Mouse (Mus musculus): Measurements from ENCODE around the gene Atp6v0e2. TPM values are rescaled to one million over a fixed set of nuclear protein-coding genes. Genes with fewer than 3 reads are reported as not detected.

The Atp6v0e2 gene
- total and polyA plus RNA-seq, 3 experiments = not detected

GRCm38 (mm10) chr6:48565693-48566310, 28.4 kb downstream of the Atp6v0e2 start:
- Histone ChIP-seq H3K4me3 (ENCODE audit: control insufficient read depth in 1 of 2, insufficient read depth in 1 of 2, low read depth in 2 of 2, low read length in 2 of 2) (no peak overlapping the region), H3K9ac (ENCODE audit: control insufficient read depth, low read depth, low read length, poor library complexity, severe bottlenecking) (no peak overlapping the region), H3K36me3 (ENCODE audit: control insufficient read depth in 1 of 2, insufficient read depth in 2 of 2, low read length in 2 of 2) (no peaks in the 10 kb centered on the region), H3K4me1 (ENCODE audit: control insufficient read depth in 1 of 2, insufficient read depth in 2 of 2, low read length in 2 of 2) (no peaks in the 10 kb centered on the region), H3K27me3 (ENCODE audit: control insufficient read depth in 1 of 2, insufficient read depth in 2 of 2, low read length in 2 of 2) (no peaks in the 10 kb centered on the region), H3K27ac (ENCODE audit: control insufficient read depth, low read depth, low read length) (no peak overlapping the region), H3K79me2 (ENCODE audit: control insufficient read depth, insufficient read depth, low read length, poor library complexity) (no peaks in the 10 kb centered on the region), H3K9me3 (replicated peaks; ENCODE audit: insufficient read depth, low read length) (no peaks in the 10 kb centered on the region)
- DNase-seq (ENCODE audit: low read depth, low spot score) = no peak
- TF ChIP-seq TAL1 (IDR thresholded peaks at IDR 0.05; ENCODE audit: low read length) = no peak
- TF ChIP-seq POLR2AphosphoS2 (IDR thresholded peaks at IDR 0.05; ENCODE audit: low read length) = no peak

- no peaks in the 10 kb centered on the region for H3K27me3 ChIP-seq (ENCODE audit: control insufficient read depth in 1 of 2, insufficient read depth in 2 of 2, low read length in 2 of 2)
- no peaks in the 10 kb centered on the region for H3K79me2 ChIP-seq (ENCODE audit: control insufficient read depth, insufficient read depth, low read length, poor library complexity)
- no peaks in the 10 kb centered on the region for H3K4me1 ChIP-seq (ENCODE audit: control insufficient read depth in 1 of 2, insufficient read depth in 2 of 2, low read length in 2 of 2)
- H3K4me3 ChIP-seq (ENCODE audit: control insufficient read depth in 1 of 2, insufficient read depth in 1 of 2, low read depth in 2 of 2, low read length in 2 of 2) = no peak overlapping the region
- no peak for TF ChIP-seq CHD2 (IDR thresholded peaks at IDR 0.05; ENCODE audit: low read length)
- TF ChIP-seq NRF1 (IDR thresholded peaks at IDR 0.05; ENCODE audit: insufficient read depth, low read depth, low read length, poor library complexity, severe bottlenecking) = no peak
- no peak for TF ChIP-seq ZKSCAN1 (IDR thresholded peaks at IDR 0.05; ENCODE audit: low read depth, low read length)
- TF ChIP-seq UBTF (IDR thresholded peaks at IDR 0.05; ENCODE audit: borderline replicate concordance, insufficient read depth, low read depth, low read length) = no peak
- TF ChIP-seq ZMIZ1 (IDR thresholded peaks at IDR 0.05; ENCODE audit: low read depth, low read length) = no peak
- TF ChIP-seq ELF1 (IDR thresholded peaks at IDR 0.05; ENCODE audit: low read depth, low read length) = no peak
- no peak for TF ChIP-seq MYC (IDR thresholded peaks at IDR 0.05; ENCODE audit: low read depth, low read length)
- TF ChIP-seq POLR2A (IDR thresholded peaks at IDR 0.05; ENCODE audit: control insufficient read depth in 1 of 2, insufficient read depth in 1 of 2, low read depth in 1 of 2, low read length in 2 of 2, poor library complexity in 1 of 2) = no peak
- no peak for TF ChIP-seq EP300 (IDR thresholded peaks at IDR 0.05; ENCODE audit: low read depth in 1 of 2, low read length in 2 of 2)
- TF ChIP-seq MAFK (IDR thresholded peaks at IDR 0.05; ENCODE audit: borderline replicate concordance, low read depth, low read length) = no peak
- TF ChIP-seq SMC3 (IDR thresholded peaks at IDR 0.05; ENCODE audit: low read depth, low read length) = no peak
- TF ChIP-seq GATA1 (IDR thresholded peaks at IDR 0.05; ENCODE audit: low read depth, low read length) = no peak
- TF ChIP-seq MYB (IDR thresholded peaks at IDR 0.05; ENCODE audit: low read depth, low read length) = no peak
- no peak for TF ChIP-seq NELFE (IDR thresholded peaks at IDR 0.05; ENCODE audit: low read depth, low read length)
- TF ChIP-seq RAD21 (IDR thresholded peaks at IDR 0.05; ENCODE audit: low read depth, low read length) = no peak
- no peak for TF ChIP-seq MAX (IDR thresholded peaks at IDR 0.05; ENCODE audit: low read length)
- TF ChIP-seq RCOR1 (IDR thresholded peaks at IDR 0.05; ENCODE audit: low read depth, low read length) = no peak
- no peak for TF ChIP-seq MEF2A (IDR thresholded peaks at IDR 0.05; ENCODE audit: extremely low read depth, insufficient replicate concordance, low read depth, low read length, poor library complexity, severe bottlenecking)
- H3K9ac ChIP-seq (ENCODE audit: control insufficient read depth, low read depth, low read length, poor library complexity, severe bottlenecking) = no peak overlapping the region
- H3K9me3 ChIP-seq (replicated peaks; ENCODE audit: insufficient read depth, low read length) = no peaks in the 10 kb centered on the region
- no peak overlapping the region for H3K27ac ChIP-seq (ENCODE audit: control insufficient read depth, low read depth, low read length)
- no peaks in the 10 kb centered on the region for H3K36me3 ChIP-seq (ENCODE audit: control insufficient read depth in 1 of 2, insufficient read depth in 2 of 2, low read length in 2 of 2)
- no peak for DNase-seq (ENCODE audit: low read depth, low spot score)
Observed at GRCm38 (mm10) chr6:48566312-48566711, 28.9 kb downstream of the Atp6v0e2 start.
